Mouse (Mus musculus): Measurements from ENCODE around the gene Syde1.

GRCm38 (mm10) chr10:78599865-78600264 is 8.1 kb upstream of the Syde1 start:
- no peak for TF ChIP-seq POLR2A (IDR thresholded peaks at IDR 0.05; ENCODE audit: control insufficient read depth, low read depth, low read length)
- no peak for TF ChIP-seq CTCF (IDR thresholded peaks at IDR 0.05; ENCODE audit: control insufficient read depth, insufficient read depth, insufficient replicate concordance, low read depth, low read length)

Data from testis, adult 2 months (tissue).